Mouse (Mus musculus) spleen, adult 2 months (tissue): ENCODE measurements at regions not wholly inside any gene's neighbourhood (a gene's known extent, or its start where the extent isn't known, plus 50 kb on each side); places are given as distances from the start of the nearest gene placed in this dataset.

Experiments used
- CTCF ChIP-seq: fragments of 200-500 bp; IDR thresholded peaks from 2 replicates; pipeline ENCODE4 v1.5.1; 2011; ENCODE audit warnings: mild to moderate bottlenecking, inconsistent platforms; ENCODE audit not compliant: insufficient read depth, insufficient read length, insufficient replicate concordance; ENCODE audit errors: extremely low read depth
- POLR2A ChIP-seq: fragments of 200-500 bp; IDR thresholded peaks from 2 replicates; pipeline ENCODE4 v1.6.1; 2011; ENCODE audit warnings: low read depth, low read length, inconsistent platforms

- TF ChIP-seq CTCF (no peak), POLR2A (no peak)
Observed at GRCm38 (mm10) chr14:76787601-76788000, 230.9 kb upstream of the Serp2 start.
